Mouse (Mus musculus) cerebellum, adult 2 months (tissue): Measurements from ENCODE around the gene Pla2g5. TPM values are rescaled to one million over a fixed set of nuclear protein-coding genes. Genes with fewer than 3 reads are reported as not detected.

Experiments used
- DNase-seq, 2 experiments: peaks; one replicate each; pipeline ENCODE4 v3.0.0; 2021
- H3K27ac ChIP-seq: fragments of 200-500 bp; 2 replicates; pipeline ENCODE4 v1.5.1; 2012; ENCODE audit warnings: low read length, control low read depth, inconsistent platforms; ENCODE audit not compliant: insufficient read depth
- H3K27me3 ChIP-seq: fragments of 200-500 bp; 2 replicates; pipeline ENCODE4 v1.6.1; 2012; ENCODE audit warnings: inconsistent platforms, mild to moderate bottlenecking, low read length, moderate library complexity; ENCODE audit not compliant: control insufficient read depth, insufficient read depth
- H3K4me1 ChIP-seq: fragments of 200-500 bp; 2 replicates; pipeline ENCODE4 v1.6.1; 2011; ENCODE audit warnings: low read length; ENCODE audit not compliant: control insufficient read depth, insufficient read depth
- H3K4me3 ChIP-seq: fragments of 200-500 bp; replicated peaks from 2 replicates; pipeline ENCODE3; 2011; ENCODE audit warnings: mild to moderate bottlenecking, low read depth, low read length, control low read depth; ENCODE audit not compliant: insufficient read depth
- CTCF ChIP-seq: fragments of 200-500 bp; IDR thresholded peaks from 2 replicates; pipeline ENCODE4 v1.5.1; 2011; ENCODE audit warnings: low read depth, mild to moderate bottlenecking, control low read depth, low read length, moderate library complexity, borderline replicate concordance; ENCODE audit not compliant: insufficient read depth
- POLR2A ChIP-seq: fragments of 200-500 bp; IDR thresholded peaks from 2 replicates; pipeline ENCODE4 v1.6.1; 2011; ENCODE audit warnings: low read length, control low read depth, borderline replicate concordance; ENCODE audit not compliant: insufficient read depth
- WGBS: fragments of 180-500 bp; shearing (Covaris S2); methylation state at CpG from one replicate; pipeline ENCODE4 v1.1.7; 2018; 5-methylcytosine and 5-hydroxymethylcytosine counted together
- polyA plus RNA-seq: library from polyadenylated mRNA; depleted of rRNA; stranded (reverse); fragments of >200 nt; gene quantifications from 2 replicates; pipeline ENCODE4 v1.2.3, GENCODE M21; 2012

Gene Pla2g5
- polyA plus RNA-seq, 1 experiment = 2.0 TPM

DNA sequence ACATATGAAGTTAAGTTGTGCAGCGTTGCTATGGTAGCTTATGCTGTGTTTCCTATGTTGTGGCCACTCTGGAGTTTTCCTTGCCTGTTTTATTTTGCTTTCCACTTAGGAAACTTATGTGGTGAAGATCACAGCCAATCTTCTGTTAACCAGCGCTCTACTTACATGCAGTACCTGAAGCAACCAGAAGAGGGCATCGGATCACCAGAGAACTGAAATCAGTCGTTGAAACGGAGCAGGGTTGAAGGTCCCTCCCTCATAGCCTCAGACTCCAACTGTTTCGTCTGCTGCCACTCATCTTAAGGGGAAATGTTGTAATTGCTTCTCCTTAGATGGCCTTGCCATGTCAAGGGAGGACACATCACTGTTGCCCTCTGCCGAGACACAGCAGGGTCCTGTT, 3.1 kb upstream of the Pla2g5 start:
- no peaks in the 10 kb centered on the region for H3K4me1 ChIP-seq
- H3K4me3 ChIP-seq = no peak overlapping the region
- peak; percentile 57 to 68 for DNase-seq
- 14% methylated on average over 7 of the region's 7 CpGs for WGBS
- H3K27ac ChIP-seq = no peak overlapping the region
- TF ChIP-seq CTCF (peak; percentile 85), POLR2A (no peak)
- no peaks in the 10 kb centered on the region for H3K27me3 ChIP-seq

DNA sequence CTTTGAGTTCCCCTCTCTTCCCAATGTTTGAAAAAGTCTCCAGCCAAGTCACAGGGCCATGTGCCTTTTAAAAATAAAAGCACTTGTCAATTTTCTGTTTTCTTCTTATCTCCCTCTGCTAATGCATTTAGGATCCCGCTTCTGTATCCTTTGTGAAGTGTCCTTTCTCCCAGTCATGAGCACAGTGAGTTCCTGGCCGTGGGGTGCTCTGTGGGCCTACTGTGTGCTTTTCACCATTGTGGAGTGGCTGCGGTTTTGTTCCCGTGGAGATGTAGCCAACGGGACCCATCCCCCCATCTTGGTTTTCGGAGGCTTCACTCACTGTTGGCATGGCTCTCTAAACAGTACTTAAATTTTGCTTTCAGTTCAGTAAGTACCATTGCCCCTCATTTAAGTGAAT, 2.7 kb upstream of the Pla2g5 start:
- WGBS = 67% methylated on average over 6 of the region's 6 CpGs
- Histone ChIP-seq H3K27me3 (no peaks in the 10 kb centered on the region), H3K4me3 (no peak overlapping the region), H3K27ac (no peak overlapping the region), H3K4me1 (no peaks in the 10 kb centered on the region)
- no peak for DNase-seq
- TF ChIP-seq CTCF (no peak), POLR2A (no peak)

DNA sequence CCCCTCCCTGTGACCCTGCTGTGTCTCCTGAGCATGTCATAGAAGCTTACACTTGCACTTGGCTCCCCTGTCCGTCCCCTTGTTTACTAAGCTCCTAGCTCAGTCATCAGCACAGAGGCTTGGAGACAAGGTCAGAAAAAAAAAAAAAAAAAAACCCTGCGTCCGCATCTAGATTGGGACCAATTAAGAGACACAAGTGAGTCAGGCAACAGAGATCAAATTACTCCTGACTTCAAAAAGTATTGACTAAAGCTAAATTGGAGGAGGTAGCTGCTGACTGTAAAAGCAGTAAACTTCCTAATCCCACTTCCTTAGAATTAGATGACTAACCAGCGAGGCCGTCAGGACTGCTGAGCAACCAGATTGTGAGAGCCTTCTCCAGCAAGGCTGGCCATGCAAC, 1.8 kb upstream of the Pla2g5 start:
- TF ChIP-seq CTCF (no peak), POLR2A (no peak)
- Histone ChIP-seq H3K4me1 (no peaks in the 10 kb centered on the region), H3K4me3 (no peak overlapping the region), H3K27me3 (no peaks in the 10 kb centered on the region), H3K27ac (no peak overlapping the region)
- 69% methylated on average over 5 of the region's 5 CpGs for WGBS
- DNase-seq = no peak

DNA sequence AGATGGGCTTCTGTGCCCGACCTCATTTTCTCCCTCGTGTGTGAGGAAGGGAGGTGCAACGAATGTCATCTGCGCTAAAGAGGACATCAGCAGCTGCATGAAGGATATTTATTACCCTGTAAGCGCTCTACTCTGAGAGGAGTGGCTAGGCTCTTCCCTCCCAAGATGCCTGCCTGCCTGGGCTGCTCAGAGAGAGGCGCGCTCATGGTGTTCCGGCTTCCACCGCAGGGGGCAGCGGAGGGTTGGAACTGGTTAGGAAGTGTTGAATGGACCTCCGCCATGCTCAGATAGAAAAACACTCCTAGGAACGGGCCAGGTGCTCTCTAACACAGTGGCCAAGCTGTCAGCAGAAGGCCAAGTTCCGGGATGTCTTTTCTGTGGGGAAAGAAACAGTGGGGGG, 3.6 kb downstream of the Pla2g5 start:
- DNase-seq = peak; percentile 87 to 89
- WGBS = 2% methylated on average over 13 of the region's 13 CpGs
- no peaks in the 10 kb centered on the region for H3K4me1 ChIP-seq
- H3K27me3 ChIP-seq = no peaks in the 10 kb centered on the region
- peak; percentile 63 for TF ChIP-seq CTCF
- no peak for TF ChIP-seq POLR2A
- no peak overlapping the region for H3K27ac ChIP-seq
- H3K4me3 ChIP-seq = peak overlapping the region; percentile 55

DNA sequence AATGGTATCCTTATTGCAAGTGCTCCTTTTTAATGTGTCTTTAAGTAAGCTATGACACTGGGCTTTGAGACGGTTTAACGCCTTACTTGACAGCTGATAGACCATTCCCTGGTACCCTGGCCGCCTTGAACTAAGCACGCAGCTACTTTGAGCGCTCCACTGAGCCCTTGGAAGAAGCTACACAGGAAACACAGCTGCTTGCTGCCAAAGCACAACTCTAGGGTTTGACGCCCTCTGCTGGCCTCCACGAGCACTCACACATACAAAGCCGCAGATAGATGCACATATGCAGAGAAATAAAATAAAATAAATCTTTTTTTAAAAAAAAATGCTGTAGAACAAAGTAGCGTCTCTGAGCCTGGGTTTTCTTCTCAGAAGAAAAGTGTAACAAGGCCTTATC, 4.0 kb downstream of the Pla2g5 start:
- Histone ChIP-seq H3K27ac (no peak overlapping the region), H3K4me1 (no peaks in the 10 kb centered on the region), H3K4me3 (peak overlapping the region; percentile 55), H3K27me3 (no peaks in the 10 kb centered on the region)
- peak; percentile 36 to 40 for DNase-seq
- no peak for TF ChIP-seq POLR2A
- peak; percentile 66 for TF ChIP-seq CTCF
- WGBS = 22% methylated on average over 9 of the region's 9 CpGs

DNA sequence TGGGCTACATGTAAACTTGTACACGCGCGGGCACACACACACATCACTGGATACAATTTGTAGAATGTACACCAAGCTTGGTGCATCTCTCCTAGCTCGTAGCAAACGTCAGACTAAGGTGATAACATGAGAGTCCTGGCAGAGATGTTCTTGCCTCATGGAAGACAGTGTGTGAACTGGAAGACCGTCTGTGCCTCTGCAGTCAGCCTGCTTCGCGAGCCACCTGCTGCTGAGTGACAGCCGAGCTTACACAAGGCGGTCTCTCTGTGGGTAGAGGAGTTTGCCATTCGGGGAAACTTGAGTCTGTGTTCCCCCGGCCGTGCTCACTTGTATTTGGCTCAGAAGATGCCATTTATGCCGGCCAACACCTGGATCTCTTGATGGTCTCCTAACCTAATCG, 4.8 kb downstream of the Pla2g5 start:
- peak in 1 of 2 experiments; percentile 30 for DNase-seq
- WGBS = 49% methylated on average over 15 of the region's 15 CpGs
- no peaks in the 10 kb centered on the region for H3K27me3 ChIP-seq
- H3K4me3 ChIP-seq = no peak overlapping the region
- H3K27ac ChIP-seq = no peak overlapping the region
- TF ChIP-seq CTCF (no peak), POLR2A (no peak)
- no peaks in the 10 kb centered on the region for H3K4me1 ChIP-seq

DNA sequence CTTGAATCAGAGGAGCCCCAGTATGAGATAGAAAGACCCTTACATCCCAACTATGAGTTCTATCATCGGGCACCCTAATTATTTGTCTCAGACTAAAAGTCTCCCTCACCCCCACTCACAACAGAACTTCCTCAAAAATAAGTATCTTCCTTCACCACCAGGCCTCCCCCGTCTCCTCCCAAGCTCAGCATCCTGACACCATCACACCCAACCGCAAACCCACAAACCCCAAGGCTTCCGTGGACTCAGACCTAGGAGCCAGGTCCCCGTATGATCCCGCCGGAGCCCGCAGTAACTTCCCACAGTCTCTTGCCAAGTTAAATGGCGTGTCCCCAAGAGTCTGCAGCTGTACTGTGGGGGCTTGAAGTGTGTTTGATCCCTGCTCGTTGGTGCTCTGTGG, 5.7 kb downstream of the Pla2g5 start:
- no peak for TF ChIP-seq POLR2A
- TF ChIP-seq CTCF = no peak
- no peak for DNase-seq
- H3K27ac ChIP-seq = no peak overlapping the region
- H3K27me3 ChIP-seq = no peaks in the 10 kb centered on the region
- WGBS = 64% methylated on average over 10 of the region's 10 CpGs
- H3K4me3 ChIP-seq = no peak overlapping the region
- no peaks in the 10 kb centered on the region for H3K4me1 ChIP-seq

DNA sequence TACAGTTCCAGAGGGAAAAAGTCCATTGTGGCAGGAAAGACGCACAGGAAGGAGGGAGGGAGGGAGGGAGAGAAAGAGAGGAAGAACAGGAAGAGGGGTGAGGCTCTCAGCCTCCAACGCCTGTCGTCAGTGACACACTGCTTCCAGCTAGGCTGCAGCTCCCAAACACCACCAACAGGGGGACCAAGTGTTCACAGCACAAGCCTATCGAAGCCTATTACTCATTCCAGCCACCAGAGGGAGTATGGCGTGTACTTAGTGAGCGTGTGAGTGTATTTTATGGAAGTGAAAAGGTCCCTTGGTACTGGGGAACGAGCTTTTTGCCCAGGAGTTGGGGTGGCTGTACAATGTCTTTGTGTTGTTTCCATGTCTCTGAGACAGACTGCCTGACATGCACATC, 6.8 kb downstream of the Pla2g5 start:
- TF ChIP-seq CTCF (peak; percentile 95), POLR2A (no peak)
- no peak overlapping the region for H3K27ac ChIP-seq
- 17% methylated on average over 7 of the region's 7 CpGs for WGBS
- no peaks in the 10 kb centered on the region for H3K4me1 ChIP-seq
- no peaks in the 10 kb centered on the region for H3K27me3 ChIP-seq
- peak; percentile 58 to 62 for DNase-seq
- no peak overlapping the region for H3K4me3 ChIP-seq
